Mouse (Mus musculus): ENCODE results near the gene Kctd5.

Kctd5 gene

GRCm38 (mm10) chr17:24056636-24057625 lies 16.4 kb downstream of the Kctd5 start:
- no peaks in the 10 kb centered on the region for H3K27me3 ChIP-seq (ENCODE audit: control insufficient read depth, insufficient read depth, low read length, poor library complexity, severe bottlenecking)
- DNase-seq (ENCODE audit: low read depth, low spot score), result no peak
- H3K36me3 ChIP-seq (ENCODE audit: control insufficient read depth, insufficient read depth, low read length, poor library complexity, severe bottlenecking), result peaks cover 13% of the 10 kb centered on the region

GRCm38 (mm10) chr17:24049008-24049407 lies 24.3 kb downstream of the Kctd5 start:
- Histone ChIP-seq H3K36me3 (ENCODE audit: control insufficient read depth, insufficient read depth, low read length, poor library complexity, severe bottlenecking) (peaks cover 3% of the 10 kb centered on the region; the same call in 1 of the 2 replicates), H3K27me3 (ENCODE audit: control insufficient read depth, insufficient read depth, low read length, poor library complexity, severe bottlenecking) (no peaks in the 10 kb centered on the region)
- no peak for DNase-seq (ENCODE audit: low read depth, low spot score)

- H3K36me3 ChIP-seq (ENCODE audit: control insufficient read depth, insufficient read depth, low read length, poor library complexity, severe bottlenecking), result peaks cover 1% of the 10 kb centered on the region; the same call in 1 of the 2 replicates
- no peaks in the 10 kb centered on the region for H3K27me3 ChIP-seq (ENCODE audit: control insufficient read depth, insufficient read depth, low read length, poor library complexity, severe bottlenecking)
- DNase-seq (ENCODE audit: low read depth, low spot score), result no peak
Measured at GRCm38 (mm10) chr17:24048053-24048452, 25.2 kb downstream of the Kctd5 start.

GRCm38 (mm10) chr17:24046026-24046425 lies 27.3 kb downstream of the Kctd5 start:
- Histone ChIP-seq H3K36me3 (ENCODE audit: control insufficient read depth, insufficient read depth, low read length, poor library complexity, severe bottlenecking) (peaks cover 1% of the 10 kb centered on the region; the same call in 1 of the 2 replicates), H3K27me3 (ENCODE audit: control insufficient read depth, insufficient read depth, low read length, poor library complexity, severe bottlenecking) (no peaks in the 10 kb centered on the region)

GRCm38 (mm10) chr17:24045608-24046007 lies 27.7 kb downstream of the Kctd5 start:
- Histone ChIP-seq H3K27me3 (ENCODE audit: control insufficient read depth, insufficient read depth, low read length, poor library complexity, severe bottlenecking) (no peaks in the 10 kb centered on the region), H3K36me3 (ENCODE audit: control insufficient read depth, insufficient read depth, low read length, poor library complexity, severe bottlenecking) (peaks cover 1% of the 10 kb centered on the region; the same call in 1 of the 2 replicates)
- no peak for DNase-seq (ENCODE audit: low read depth, low spot score)

More at GRCm38 (mm10) chr17:24046026-24046425, 27.3 kb downstream of the Kctd5 start:
- no peak for DNase-seq (ENCODE audit: low read depth, low spot score)

GRCm38 (mm10) chr17:24044482-24044881 lies 28.8 kb downstream of the Kctd5 start:
- Histone ChIP-seq H3K27me3 (ENCODE audit: control insufficient read depth, insufficient read depth, low read length, poor library complexity, severe bottlenecking) (no peaks in the 10 kb centered on the region), H3K36me3 (ENCODE audit: control insufficient read depth, insufficient read depth, low read length, poor library complexity, severe bottlenecking) (0 out of 2 replicates have a peak, but pooled peaks cover 1% of the 10 kb centered on the region)
- no peak for DNase-seq (ENCODE audit: low read depth, low spot score)

- H3K27me3 ChIP-seq (ENCODE audit: control insufficient read depth, insufficient read depth, low read length, poor library complexity, severe bottlenecking), result no peaks in the 10 kb centered on the region
- H3K36me3 ChIP-seq (ENCODE audit: control insufficient read depth, insufficient read depth, low read length, poor library complexity, severe bottlenecking), result no peaks in the 10 kb centered on the region
- no peak for DNase-seq (ENCODE audit: low read depth, low spot score)
Measured at GRCm38 (mm10) chr17:24037844-24038243, 35.4 kb downstream of the Kctd5 start, which contains the start of gene Prss27. Gene Prss27 (plus strand): TSS chr17:24038144.

GRCm38 (mm10) chr17:24037360-24037759 lies 35.9 kb downstream of the Kctd5 start:
- no peak for DNase-seq (ENCODE audit: low read depth, low spot score)
- no peaks in the 10 kb centered on the region for H3K36me3 ChIP-seq (ENCODE audit: control insufficient read depth, insufficient read depth, low read length, poor library complexity, severe bottlenecking)
- H3K27me3 ChIP-seq (ENCODE audit: control insufficient read depth, insufficient read depth, low read length, poor library complexity, severe bottlenecking), result no peaks in the 10 kb centered on the region

- no peak for DNase-seq (ENCODE audit: low read depth, low spot score)
- no peaks in the 10 kb centered on the region for H3K36me3 ChIP-seq (ENCODE audit: control insufficient read depth, insufficient read depth, low read length, poor library complexity, severe bottlenecking)
- no peaks in the 10 kb centered on the region for H3K27me3 ChIP-seq (ENCODE audit: control insufficient read depth, insufficient read depth, low read length, poor library complexity, severe bottlenecking)
Measured at GRCm38 (mm10) chr17:24036954-24037353, 36.3 kb downstream of the Kctd5 start.

GRCm38 (mm10) chr17:24035087-24035486 lies 38.2 kb downstream of the Kctd5 start:
- no peaks in the 10 kb centered on the region for H3K27me3 ChIP-seq (ENCODE audit: control insufficient read depth, insufficient read depth, low read length, poor library complexity, severe bottlenecking)
- no peak for DNase-seq (ENCODE audit: low read depth, low spot score)
- no peaks in the 10 kb centered on the region for H3K36me3 ChIP-seq (ENCODE audit: control insufficient read depth, insufficient read depth, low read length, poor library complexity, severe bottlenecking)

GRCm38 (mm10) chr17:24030551-24030950 lies 42.7 kb downstream of the Kctd5 start:
- H3K36me3 ChIP-seq (ENCODE audit: control insufficient read depth, insufficient read depth, low read length, poor library complexity, severe bottlenecking), result no peaks in the 10 kb centered on the region
- no peaks in the 10 kb centered on the region for H3K27me3 ChIP-seq (ENCODE audit: control insufficient read depth, insufficient read depth, low read length, poor library complexity, severe bottlenecking)
- DNase-seq (ENCODE audit: low read depth, low spot score), result no peak

- no peaks in the 10 kb centered on the region for H3K27me3 ChIP-seq (ENCODE audit: control insufficient read depth, insufficient read depth, low read length, poor library complexity, severe bottlenecking)
- H3K36me3 ChIP-seq (ENCODE audit: control insufficient read depth, insufficient read depth, low read length, poor library complexity, severe bottlenecking), result no peaks in the 10 kb centered on the region
- no peak for DNase-seq (ENCODE audit: low read depth, low spot score)
Measured at GRCm38 (mm10) chr17:24029477-24029876, 43.8 kb downstream of the Kctd5 start.

GRCm38 (mm10) chr17:24021375-24022199 lies 51.7 kb downstream of the Kctd5 start:
- no peaks in the 10 kb centered on the region for H3K36me3 ChIP-seq (ENCODE audit: control insufficient read depth, insufficient read depth, low read length, poor library complexity, severe bottlenecking)
- no peaks in the 10 kb centered on the region for H3K27me3 ChIP-seq (ENCODE audit: control insufficient read depth, insufficient read depth, low read length, poor library complexity, severe bottlenecking)
- DNase-seq (ENCODE audit: low read depth, low spot score), result no peak

- H3K36me3 ChIP-seq (ENCODE audit: control insufficient read depth, insufficient read depth, low read length, poor library complexity, severe bottlenecking), result no peaks in the 10 kb centered on the region
- no peak for DNase-seq (ENCODE audit: low read depth, low spot score)
- no peaks in the 10 kb centered on the region for H3K27me3 ChIP-seq (ENCODE audit: control insufficient read depth, insufficient read depth, low read length, poor library complexity, severe bottlenecking)
Measured at GRCm38 (mm10) chr17:24020696-24021095, 52.6 kb downstream of the Kctd5 start.

Measured in splenic B cell, adult 2 months (primary cell).